Mouse (Mus musculus): ENCODE data around the gene Inpp5k. TPM values are rescaled to one million over a fixed set of nuclear protein-coding genes. Genes with fewer than 3 reads are reported as not detected.

Gene Inpp5k
- total and polyA plus RNA-seq, 3 experiments: 31.2 to 41.9 (median 35.6) TPM

DNA sequence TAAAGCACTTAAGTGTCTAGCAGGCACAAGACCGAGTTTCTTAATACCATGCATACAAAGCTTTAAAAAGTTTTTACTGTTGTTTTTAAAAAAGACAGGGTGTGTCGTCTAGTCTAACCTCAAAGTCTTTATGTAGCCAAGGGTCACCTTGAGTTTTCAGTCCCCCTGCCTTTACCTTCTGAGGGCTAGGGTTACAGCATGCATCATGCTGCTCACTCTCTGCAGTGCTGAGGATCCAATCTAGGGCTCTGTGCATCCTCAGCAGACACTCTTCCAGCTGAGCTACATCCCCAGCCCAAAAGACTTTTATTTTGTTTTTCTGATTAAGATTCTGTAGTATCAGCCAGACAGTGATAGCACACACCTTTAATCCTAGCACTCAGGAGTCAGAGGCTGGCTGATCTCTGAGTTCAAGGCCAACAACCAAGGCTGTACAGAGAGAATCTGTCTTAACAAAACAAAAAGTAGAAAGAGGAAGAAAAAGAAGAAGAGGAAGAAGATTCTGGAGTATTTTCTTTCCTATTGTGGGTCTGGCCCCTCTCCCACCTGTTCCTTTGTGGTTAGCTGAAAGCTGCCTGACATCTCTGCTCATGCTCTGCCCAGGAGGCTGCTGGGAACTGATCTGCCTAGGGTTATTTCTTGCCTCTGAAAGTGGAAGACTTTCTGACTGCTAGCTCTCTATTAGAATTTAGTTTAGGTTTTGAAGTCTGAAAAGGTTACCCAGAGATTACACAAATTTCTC, 8.0 kb upstream of the Inpp5k start:
- H3K9ac ChIP-seq (ENCODE audit: insufficient read depth, low read depth): peak overlapping the region; percentile 5

DNA sequence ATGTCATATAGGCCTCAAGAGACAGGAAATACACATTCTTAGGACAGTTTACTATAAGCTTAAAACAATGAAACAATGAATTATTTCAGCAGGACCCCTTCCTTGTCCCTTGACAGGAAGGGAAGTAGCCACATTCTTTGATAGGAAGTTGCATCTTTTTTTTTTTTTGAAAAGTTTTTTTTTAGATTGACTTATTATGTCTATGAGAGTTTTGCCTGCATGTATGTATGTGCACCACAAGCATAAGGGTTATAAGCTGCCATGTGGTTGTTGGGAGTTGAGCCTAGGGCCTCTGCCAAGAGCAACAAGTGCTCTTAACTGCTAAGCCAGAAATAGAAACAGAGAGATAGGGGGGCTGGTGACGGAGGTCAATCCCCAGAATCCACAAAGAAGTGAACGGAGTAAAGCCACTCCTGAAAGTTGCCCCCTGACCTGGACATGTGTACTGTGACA, 6.7 kb upstream of the Inpp5k start:
- TF ChIP-seq ZNF384 (IDR thresholded peaks at IDR 0.05; ENCODE audit: low read depth, low read length) (peak; percentile 38; the same call in 1 of the 2 replicates), SMC3 (IDR thresholded peaks at IDR 0.05; ENCODE audit: low read depth, low read length) (no peak), UBTF (IDR thresholded peaks at IDR 0.05; ENCODE audit: low read depth, low read length) (no peak), MAZ (IDR thresholded peaks at IDR 0.05; ENCODE audit: low read depth, low read length) (no peak), USF1 (IDR thresholded peaks at IDR 0.05; ENCODE audit: low read depth, low read length) (no peak), TBP (conservative IDR thresholded peaks at IDR 0.05; ENCODE audit: low read depth, low read length) (no peak), SIN3A (IDR thresholded peaks at IDR 0.05; ENCODE audit: low read length) (0 out of 2 replicates have a peak, but pooled peaks have one; percentile 9), CTCF (conservative IDR thresholded peaks at IDR 0.05 in 1 of 2, IDR thresholded peaks at IDR 0.05 in 1 of 2; ENCODE audit: low read depth in 2 of 2, low read length in 2 of 2) (no peak), MEF2A (IDR thresholded peaks at IDR 0.05; ENCODE audit: borderline replicate concordance, low read depth, low read length) (0 out of 2 replicates have a peak, but pooled peaks have one; percentile 18), POLR2AphosphoS2 (IDR thresholded peaks at IDR 0.05; ENCODE audit: low read depth, low read length) (no peak), EP300 (IDR thresholded peaks at IDR 0.05; ENCODE audit: low read length) (no peak)
- Histone ChIP-seq H3K79me2 (replicated peaks; ENCODE audit: control insufficient read depth, extremely low read depth, insufficient read depth, poor library complexity, severe bottlenecking) (no peaks in the 10 kb centered on the region), H3K36me3 (replicated peaks in 1 of 2; ENCODE audit: control insufficient read depth in 1 of 2, insufficient read depth in 1 of 2, low read length in 1 of 2) (peaks cover 52 to 73% of the 10 kb centered on the region in 2 experiments), H3K4me3 (replicated peaks in 1 of 3; ENCODE audit: low read depth in 2 of 3, low read length in 2 of 3, poor library complexity in 1 of 3) (no peak overlapping the region), H3K4me1 (ENCODE audit: control insufficient read depth in 1 of 2, insufficient read depth in 2 of 2) (peaks cover 11 to 47% of the 10 kb centered on the region in 2 experiments), H3K27me3 (replicated peaks) (no peaks in the 10 kb centered on the region), H3K4me2 (ENCODE audit: insufficient read depth, low read depth, poor library complexity, severe bottlenecking) (no peak overlapping the region), H3K9ac (ENCODE audit: insufficient read depth, low read depth) (peak overlapping the region; percentile 5; the same call in 1 of the 2 replicates), H3K27ac (ENCODE audit: insufficient read depth, low read depth) (peak overlapping the region; percentile 64), H3K9me3 (replicated peaks; ENCODE audit: low read length) (no peaks in the 10 kb centered on the region)
- no peak for DNase-seq (ENCODE audit: extremely low read depth)
- dilution Hi-C loops (cut with MboI; ENCODE audit: extremely low pct_ligation_motif_present, extremely low pct_unique_long_range_greater_than_20kb, low sequenced_read_pairs) (no loop called here), in situ Hi-C loops (cut with MboI; ENCODE audit: low pct_ligation_motif_present, low pct_unique_long_range_greater_than_20kb, low sequenced_read_pairs) (no loop called here)

More for the DNA sequence above, 8.0 kb upstream of the Inpp5k start:
- peak overlapping the region; percentile 6; the same call in 1 of the 2 replicates for H3K4me2 ChIP-seq (ENCODE audit: insufficient read depth, low read depth, poor library complexity, severe bottlenecking)
- TF ChIP-seq UBTF (IDR thresholded peaks at IDR 0.05; ENCODE audit: low read depth, low read length): no peak
- no peak for TF ChIP-seq NELFE (IDR thresholded peaks at IDR 0.05; ENCODE audit: low read depth, low read length)
- TF ChIP-seq IRF4 (IDR thresholded peaks at IDR 0.05; ENCODE audit: low read depth, low read length): peak; percentile 78; the same call in 1 of the 2 replicates
- no peak for TF ChIP-seq SMC3 (IDR thresholded peaks at IDR 0.05; ENCODE audit: low read depth, low read length)
- TF ChIP-seq ZC3H11A (IDR thresholded peaks at IDR 0.05; ENCODE audit: low read depth, low read length): no peak
- TF ChIP-seq RAD21 (IDR thresholded peaks at IDR 0.05; ENCODE audit: low read depth, low read length): no peak
- peak; percentile 51; the same call in 1 of the 2 replicates for TF ChIP-seq POLR2A (IDR thresholded peaks at IDR 0.05; ENCODE audit: low read depth, low read length)
- TF ChIP-seq EP300 (IDR thresholded peaks at IDR 0.05; ENCODE audit: low read length): peak; percentile 94
- peak; percentile 85 for TF ChIP-seq TCF12 (IDR thresholded peaks at IDR 0.05; ENCODE audit: low read depth, low read length)
- TF ChIP-seq SIN3A (IDR thresholded peaks at IDR 0.05; ENCODE audit: low read length): peak; percentile 75
- TF ChIP-seq MYC (IDR thresholded peaks at IDR 0.05; ENCODE audit: low read depth, low read length): peak; percentile 50; the same call in 1 of the 2 replicates
- TF ChIP-seq JUN (IDR thresholded peaks at IDR 0.05; ENCODE audit: insufficient read depth, low read depth, low read length): no peak
- no peak for TF ChIP-seq MAZ (IDR thresholded peaks at IDR 0.05; ENCODE audit: low read depth, low read length)
- peak; percentile 78 for TF ChIP-seq NRF1 (IDR thresholded peaks at IDR 0.05; ENCODE audit: low read depth, low read length)
- TF ChIP-seq ZKSCAN1 (IDR thresholded peaks at IDR 0.05; ENCODE audit: borderline replicate concordance, low read depth, low read length): no peak
- TF ChIP-seq USF1 (IDR thresholded peaks at IDR 0.05; ENCODE audit: low read depth, low read length): no peak
- peak; percentile 66; the same call in 1 of the 2 replicates for TF ChIP-seq TBP (conservative IDR thresholded peaks at IDR 0.05; ENCODE audit: low read depth, low read length)
- TF ChIP-seq MEF2A (IDR thresholded peaks at IDR 0.05; ENCODE audit: borderline replicate concordance, low read depth, low read length): peak; percentile 80
- TF ChIP-seq MXI1 (IDR thresholded peaks at IDR 0.05; ENCODE audit: low read depth, low read length): peak; percentile 64; the same call in 1 of the 2 replicates
- peak; percentile 91 for TF ChIP-seq RCOR1 (conservative IDR thresholded peaks at IDR 0.05; ENCODE audit: low read depth, low read length)
- TF ChIP-seq JUND (conservative IDR thresholded peaks at IDR 0.05; ENCODE audit: low read depth, low read length): no peak; the same call in 1 of the 2 replicates
- TF ChIP-seq E2F4 (IDR thresholded peaks at IDR 0.05; ENCODE audit: insufficient replicate concordance, low read depth, low read length): no peak
- TF ChIP-seq ETS1 (conservative IDR thresholded peaks at IDR 0.05; ENCODE audit: low read depth, low read length): peak; percentile 79
- peak; percentile 64 for TF ChIP-seq BHLHE40 (IDR thresholded peaks at IDR 0.05; ENCODE audit: low read depth, low read length)
- 0 out of 2 replicates have a peak, but pooled peaks have one; percentile 22 for TF ChIP-seq ZMIZ1 (IDR thresholded peaks at IDR 0.05; ENCODE audit: low read depth, low read length)
- TF ChIP-seq POLR2AphosphoS2 (IDR thresholded peaks at IDR 0.05; ENCODE audit: low read depth, low read length): peak; percentile 11; the same call in 1 of the 2 replicates
- no peak for TF ChIP-seq CTCF (conservative IDR thresholded peaks at IDR 0.05 in 1 of 2, IDR thresholded peaks at IDR 0.05 in 1 of 2; ENCODE audit: low read depth in 2 of 2, low read length in 2 of 2)
- in situ Hi-C loops (cut with MboI; ENCODE audit: low pct_ligation_motif_present, low pct_unique_long_range_greater_than_20kb, low sequenced_read_pairs) (no loop called here), dilution Hi-C loops (cut with MboI; ENCODE audit: extremely low pct_ligation_motif_present, extremely low pct_unique_long_range_greater_than_20kb, low sequenced_read_pairs) (no loop called here)
- H3K9me3 ChIP-seq (replicated peaks; ENCODE audit: low read length): no peaks in the 10 kb centered on the region
- no peaks in the 10 kb centered on the region for H3K79me2 ChIP-seq (replicated peaks; ENCODE audit: control insufficient read depth, extremely low read depth, insufficient read depth, poor library complexity, severe bottlenecking)
- peak overlapping the region in 2 of 3 experiments; percentile 12 to 16 for H3K4me3 ChIP-seq (replicated peaks in 1 of 3; ENCODE audit: low read depth in 2 of 3, low read length in 2 of 3, poor library complexity in 1 of 3)
- DNase-seq (ENCODE audit: extremely low read depth): peak; percentile 80
- H3K27ac ChIP-seq (ENCODE audit: insufficient read depth, low read depth): peak overlapping the region; percentile 84
- no peaks in the 10 kb centered on the region for H3K27me3 ChIP-seq (replicated peaks)
- peaks cover 53 to 73% of the 10 kb centered on the region in 2 experiments for H3K36me3 ChIP-seq (replicated peaks in 1 of 2; ENCODE audit: control insufficient read depth in 1 of 2, insufficient read depth in 1 of 2, low read length in 1 of 2)
- H3K4me1 ChIP-seq (ENCODE audit: control insufficient read depth in 1 of 2, insufficient read depth in 2 of 2): peaks cover 11 to 46% of the 10 kb centered on the region in 2 experiments

Data from CH12.LX (cell line).